Mouse (Mus musculus): Measurements from ENCODE around the gene Tmc2. TPM values are rescaled to one million over a fixed set of nuclear protein-coding genes. Genes with fewer than 3 reads are reported as not detected.
A peak's percentile ranks its signal among the peaks of the same experiment; 100 is the strongest.

The Tmc2 gene
- polyA plus RNA-seq, 1 experiment from 2014 or later = not detected

DNA sequence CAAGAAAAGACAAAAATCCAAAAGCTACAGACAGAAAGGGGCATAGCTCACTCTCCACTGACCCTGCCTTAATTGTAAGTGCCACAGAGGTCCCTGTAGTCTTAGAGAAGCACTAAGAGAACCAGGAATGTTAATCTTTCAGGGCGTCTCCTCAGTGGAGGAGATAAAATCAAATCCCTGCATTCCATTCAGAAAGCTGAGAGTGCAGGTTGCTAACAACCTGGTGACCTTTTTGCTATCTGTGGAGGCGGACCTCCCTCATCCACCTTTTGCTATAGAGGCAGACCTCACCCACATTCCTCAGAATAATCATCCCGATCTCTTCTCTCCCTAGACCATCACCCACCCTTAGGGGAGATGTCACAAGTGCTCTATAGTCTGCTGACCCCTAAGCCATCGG lies 94.1 kb downstream of the Tmc2 start:
- no peak overlapping the region for H3K9ac ChIP-seq
- no peak overlapping the region for H3K27ac ChIP-seq (replicated peaks)
- H3K27me3 ChIP-seq = no peaks in the 10 kb centered on the region
- 75% methylated on average over 4 of the region's 4 CpGs for WGBS
- no peaks in the 10 kb centered on the region for H3K9me3 ChIP-seq
- no peak for ATAC-seq (ENCODE audit: low FRiP score, low read depth)
- H3K4me1 ChIP-seq (replicated peaks) = peaks cover 18% of the 10 kb centered on the region
- H3K4me2 ChIP-seq = no peak overlapping the region
- H3K4me3 ChIP-seq = no peak overlapping the region
- no peaks in the 10 kb centered on the region for H3K36me3 ChIP-seq

DNA sequence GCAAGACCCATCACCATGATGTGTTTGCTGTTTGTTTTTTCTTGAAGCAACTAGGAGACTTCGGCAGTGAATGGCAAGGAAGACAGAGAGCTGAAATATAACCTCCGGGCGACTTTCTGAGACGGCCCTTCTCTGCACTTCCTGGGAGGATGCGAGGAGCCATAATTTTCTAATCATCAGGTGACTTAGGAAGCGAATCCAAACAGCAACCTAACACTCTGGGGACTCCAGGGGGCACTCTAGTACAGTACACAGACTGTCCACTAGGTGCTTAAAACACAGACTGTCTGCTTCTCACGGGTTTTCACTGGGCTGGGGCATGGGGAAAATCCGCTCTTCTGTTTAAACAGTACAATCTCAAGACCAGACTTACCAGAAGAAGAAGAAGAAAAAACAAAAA lies 96.4 kb downstream of the Tmc2 start:
- Histone ChIP-seq H3K4me1 (replicated peaks) (peaks cover 28% of the 10 kb centered on the region), H3K27me3 (no peaks in the 10 kb centered on the region), H3K36me3 (no peaks in the 10 kb centered on the region), H3K4me2 (peak overlapping the region; percentile 17), H3K27ac (replicated peaks) (no peak overlapping the region), H3K4me3 (no peak overlapping the region), H3K9ac (no peak overlapping the region), H3K9me3 (no peaks in the 10 kb centered on the region)
- 16% methylated on average over 8 of the region's 8 CpGs for WGBS
- peak; percentile 47; the same call in 1 of the 2 replicates for ATAC-seq (ENCODE audit: low FRiP score, low read depth)

- H3K4me2 ChIP-seq = no peak overlapping the region
- H3K4me1 ChIP-seq (replicated peaks) = peaks cover 38% of the 10 kb centered on the region
- H3K27ac ChIP-seq (replicated peaks) = no peak overlapping the region
- no peaks in the 10 kb centered on the region for H3K36me3 ChIP-seq
- no peak overlapping the region for H3K9ac ChIP-seq
- no peak for ATAC-seq (ENCODE audit: low FRiP score, low read depth)
- H3K4me3 ChIP-seq = no peak overlapping the region
- H3K27me3 ChIP-seq = no peaks in the 10 kb centered on the region
- no peaks in the 10 kb centered on the region for H3K9me3 ChIP-seq
- 51% methylated on average over 3 of the region's 3 CpGs for WGBS
These were observed 98.0 kb downstream of the Tmc2 start for GRCm38 (mm10) chr2:130293009-130293408.

- no peak overlapping the region for H3K9ac ChIP-seq
- WGBS = 6% methylated on average over 4 of the region's 4 CpGs
These were observed 98.5 kb downstream of the Tmc2 start for GRCm38 (mm10) chr2:130293486-130293885.

GRCm38 (mm10) chr2:130294218-130294935 lies 99.4 kb downstream of the Tmc2 start:
- ATAC-seq (ENCODE audit: low FRiP score, low read depth) = no peak
- Histone ChIP-seq H3K27me3 (no peaks in the 10 kb centered on the region), H3K4me1 (replicated peaks) (peaks cover 38% of the 10 kb centered on the region), H3K4me3 (peak overlapping the region; percentile 66), H3K9me3 (no peaks in the 10 kb centered on the region), H3K4me2 (peak overlapping the region; percentile 83), H3K27ac (replicated peaks) (peak overlapping the region; percentile 79), H3K36me3 (no peaks in the 10 kb centered on the region), H3K9ac (peak overlapping the region; percentile 78)
- WGBS = 11% methylated on average over 20 of the region's 20 CpGs

More at GRCm38 (mm10) chr2:130293486-130293885, 98.5 kb downstream of the Tmc2 start:
- Histone ChIP-seq H3K27ac (replicated peaks) (no peak overlapping the region), H3K9me3 (no peaks in the 10 kb centered on the region), H3K4me3 (no peak overlapping the region), H3K4me1 (replicated peaks) (peaks cover 38% of the 10 kb centered on the region), H3K27me3 (no peaks in the 10 kb centered on the region), H3K36me3 (no peaks in the 10 kb centered on the region), H3K4me2 (peak overlapping the region; percentile 83; the same call in 1 of the 2 replicates)
- no peak; the same call in 1 of the 2 replicates for ATAC-seq (ENCODE audit: low FRiP score, low read depth)

DNA sequence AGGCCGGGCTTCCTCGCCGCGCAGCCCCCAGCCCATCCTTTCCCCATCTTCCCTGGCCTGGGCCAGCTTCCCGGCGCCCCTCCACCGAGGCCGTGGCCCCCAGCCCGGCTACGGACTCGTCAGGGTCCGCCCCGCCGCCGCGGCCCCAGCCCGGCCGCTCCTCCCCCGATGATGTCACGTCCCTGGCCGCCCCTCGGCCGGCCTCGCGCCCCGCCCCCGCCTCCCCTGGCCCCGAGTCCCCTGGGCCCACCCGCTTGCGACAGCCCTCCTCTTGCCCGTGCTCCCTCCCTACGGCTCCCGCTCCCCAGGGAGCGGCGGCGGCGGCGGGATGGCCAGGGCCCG lies 99.9 kb downstream of the Tmc2 start, which contains the start of gene Ebf4:
Gene Ebf4 (plus strand): TSS at position 234 of the 342 bp plus-strand sequence.
- H3K4me1 ChIP-seq (replicated peaks) = peaks cover 38% of the 10 kb centered on the region
- WGBS = under 1% methylated on average over 30 of the region's 39 CpGs

GRCm38 (mm10) chr2:130295331-130296133 lies 100.5 kb downstream of the Tmc2 start:
- H3K9me3 ChIP-seq = no peaks in the 10 kb centered on the region
- peak; percentile 70 for ATAC-seq (ENCODE audit: low FRiP score, low read depth)
- peaks cover 38% of the 10 kb centered on the region for H3K4me1 ChIP-seq (replicated peaks)
- H3K27ac ChIP-seq (replicated peaks) = peak overlapping the region; percentile 79
- under 1% methylated on average over 55 of the region's 99 CpGs for WGBS
- no peaks in the 10 kb centered on the region for H3K36me3 ChIP-seq
- peak overlapping the region; percentile 83 for H3K4me2 ChIP-seq
- no peaks in the 10 kb centered on the region for H3K27me3 ChIP-seq
- peak overlapping the region; percentile 66 for H3K4me3 ChIP-seq
- peak overlapping the region; percentile 78 for H3K9ac ChIP-seq

More for the DNA sequence above, 99.9 kb downstream of the Tmc2 start, which contains the start of gene Ebf4:
- H3K4me3 ChIP-seq = peak within 1 kb of the TSS; percentile 66
- no peaks in the 10 kb centered on the region for H3K36me3 ChIP-seq
- peak within 1 kb of the TSS; percentile 78 for H3K9ac ChIP-seq
- ATAC-seq (ENCODE audit: low FRiP score, low read depth) = peak; percentile 68
- peak within 1 kb of the TSS; percentile 79 for H3K27ac ChIP-seq (replicated peaks)
- H3K27me3 ChIP-seq = no peaks in the 10 kb centered on the region
- H3K9me3 ChIP-seq = no peaks in the 10 kb centered on the region
- peak within 1 kb of the TSS; percentile 83 for H3K4me2 ChIP-seq

- Histone ChIP-seq H3K9ac (peak overlapping the region; percentile 78), H3K27ac (replicated peaks) (no peak overlapping the region), H3K9me3 (no peaks in the 10 kb centered on the region), H3K27me3 (no peaks in the 10 kb centered on the region), H3K4me2 (peak overlapping the region; percentile 83), H3K36me3 (no peaks in the 10 kb centered on the region), H3K4me3 (peak overlapping the region; percentile 66), H3K4me1 (replicated peaks) (peaks cover 38% of the 10 kb centered on the region)
- peak; percentile 8; the same call in 1 of the 2 replicates for ATAC-seq (ENCODE audit: low FRiP score, low read depth)
- 2% methylated on average over 20 of the region's 20 CpGs for WGBS
These were observed 101.2 kb downstream of the Tmc2 start for GRCm38 (mm10) chr2:130296134-130296745.

DNA sequence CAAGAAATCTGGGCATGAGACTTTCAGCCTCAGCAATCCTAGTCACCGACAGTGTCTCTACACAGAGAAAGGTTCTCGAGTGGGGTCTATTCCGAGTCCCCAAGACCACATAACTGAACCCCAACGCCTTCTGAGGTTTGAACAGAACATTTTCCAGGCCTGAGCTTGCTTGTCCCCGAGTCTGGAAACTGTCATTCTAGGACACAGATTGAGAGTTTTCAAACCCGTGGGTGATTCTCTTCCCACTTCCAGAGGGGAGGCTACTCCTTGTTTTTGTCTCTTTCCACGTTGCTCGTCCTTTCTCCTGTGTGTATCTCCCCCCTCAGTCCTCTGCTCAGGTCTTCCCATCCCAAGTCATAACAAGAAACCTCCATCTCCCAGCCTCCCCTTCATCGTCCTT lies 102.6 kb downstream of the Tmc2 start:
- Histone ChIP-seq H3K4me1 (replicated peaks) (peaks cover 33% of the 10 kb centered on the region), H3K36me3 (no peaks in the 10 kb centered on the region), H3K4me2 (no peak overlapping the region), H3K27me3 (no peaks in the 10 kb centered on the region), H3K9me3 (no peaks in the 10 kb centered on the region), H3K27ac (replicated peaks) (no peak overlapping the region), H3K9ac (no peak overlapping the region), H3K4me3 (no peak overlapping the region)
- WGBS = 83% methylated on average over 9 of the region's 9 CpGs
- no peak for ATAC-seq (ENCODE audit: low FRiP score, low read depth)

DNA sequence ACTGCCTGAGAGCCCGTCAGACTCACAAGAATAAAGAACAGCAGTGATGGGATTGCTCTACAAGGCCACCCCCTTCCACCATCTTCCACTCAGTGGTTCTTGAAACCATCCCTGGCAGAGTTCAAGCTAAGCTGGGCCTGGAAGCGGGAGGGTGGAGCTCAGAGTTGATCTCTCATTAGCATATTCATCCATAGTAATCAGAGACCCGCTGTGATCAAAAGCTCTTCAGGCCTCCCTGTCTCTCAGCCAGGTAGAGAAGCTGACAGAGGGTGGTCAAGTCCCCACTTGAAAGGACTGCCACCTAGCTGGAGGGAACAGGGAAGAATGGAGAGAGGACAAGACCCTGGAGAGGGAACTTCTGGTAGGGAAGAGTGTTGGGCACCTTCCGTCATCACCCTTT lies 108.0 kb downstream of the Tmc2 start:
- Histone ChIP-seq H3K27me3 (no peaks in the 10 kb centered on the region), H3K27ac (replicated peaks) (no peak overlapping the region), H3K9ac (no peak overlapping the region), H3K4me1 (replicated peaks) (no peaks in the 10 kb centered on the region), H3K36me3 (no peaks in the 10 kb centered on the region), H3K4me2 (no peak overlapping the region), H3K4me3 (no peak overlapping the region), H3K9me3 (no peaks in the 10 kb centered on the region)
- no peak for ATAC-seq (ENCODE audit: low FRiP score, low read depth)
- WGBS = 44% methylated on average over 4 of the region's 4 CpGs

Measured in hindbrain, embryonic 15.5 days (tissue).